Mouse (Mus musculus) neural tube, embryonic 14.5 days (tissue): ENCODE results near the gene Ptprm. TPM values are rescaled to one million over a fixed set of nuclear protein-coding genes. Genes with fewer than 3 reads are reported as not detected.

Experiments used
- ATAC-seq: fragments of 200-750 bp; cut with Nextera tagmentation; 2 replicates; pipeline ENCODE4 v1.8.0; 2017; ENCODE audit warnings: low read depth, mild to moderate bottlenecking, moderate TSS enrichment, moderate library complexity
- H3K27ac ChIP-seq: fragments of 300-500 bp; sonication (generic); 2 replicates; pipeline ENCODE4 v1.5.1; 2014; ENCODE audit warnings: low read depth, mild to moderate bottlenecking, control low read depth, low read length, moderate library complexity, mixed read lengths
- H3K27me3 ChIP-seq: fragments of 300-500 bp; sonication (generic); 2 replicates; pipeline ENCODE4 v1.6.1; 2014; ENCODE audit warnings: low read length; ENCODE audit not compliant: control insufficient read depth, insufficient read depth
- H3K36me3 ChIP-seq: fragments of 300-500 bp; sonication (generic); 2 replicates; pipeline ENCODE4 v1.6.1; 2014; ENCODE audit warnings: low read length, mixed read lengths; ENCODE audit not compliant: control insufficient read depth, insufficient read depth
- H3K4me1 ChIP-seq: fragments of 300-500 bp; sonication (generic); 2 replicates; pipeline ENCODE4 v1.6.1; 2014; ENCODE audit warnings: low read length; ENCODE audit not compliant: control insufficient read depth, insufficient read depth
- H3K4me2 ChIP-seq: fragments of 300-500 bp; sonication (generic); 2 replicates; pipeline ENCODE4 v1.6.1; 2014; ENCODE audit warnings: mild to moderate bottlenecking, low read depth, low read length, control low read depth
- H3K4me3 ChIP-seq: fragments of 300-500 bp; sonication (generic); 2 replicates; pipeline ENCODE4 v1.5.1; 2014; ENCODE audit warnings: low read depth, low read length, control low read depth, mixed read lengths
- H3K9ac ChIP-seq: fragments of 300-500 bp; sonication (generic); replicated peaks from 2 replicates; pipeline ENCODE4 v1.6.1; 2014; ENCODE audit warnings: low read depth, mild to moderate bottlenecking, control low read depth, low read length, mixed read lengths
- H3K9me3 ChIP-seq: fragments of 300-500 bp; sonication (generic); 2 replicates; pipeline ENCODE4 v1.6.1; 2016; ENCODE audit warnings: low read length; ENCODE audit not compliant: control insufficient read depth
- WGBS: fragments of 180-500 bp; shearing (Covaris S2); extraction: QIAGEN DNeasy Blood & Tissue Kit; methylation state at CpG from one replicate; pipeline ENCODE4 v1.1.7; 2014; 5-methylcytosine and 5-hydroxymethylcytosine counted together
- polyA plus RNA-seq: library from polyadenylated mRNA; unstranded; fragments of >200 nt; fragmentation: Nextera tagmentation; extraction: Ambion mirVana; gene quantifications from 2 replicates; pipeline ENCODE4 v1.2.1, GENCODE M21; 2014

The Ptprm gene
- polyA plus RNA-seq, 1 experiment from 2014 or later, result 26.9 TPM

GRCm38 (mm10) chr17:66692941-66693675, 661.1 kb downstream of the Ptprm start:
- Histone ChIP-seq H3K27me3 (no peaks in the 10 kb centered on the region), H3K36me3 (no peaks in the 10 kb centered on the region; the same call in 1 of the 2 replicates), H3K4me1 (peaks cover 16% of the 10 kb centered on the region), H3K4me3 (no peak overlapping the region), H3K9me3 (no peaks in the 10 kb centered on the region), H3K4me2 (no peak overlapping the region), H3K9ac (no peak overlapping the region), H3K27ac (no peak overlapping the region)
- no peak for ATAC-seq
- 78% methylated on average over 16 of the region's 16 CpGs for WGBS

GRCm38 (mm10) chr17:66688179-66688578, 666.1 kb downstream of the Ptprm start:
- Histone ChIP-seq H3K27me3 (no peaks in the 10 kb centered on the region), H3K9me3 (no peaks in the 10 kb centered on the region), H3K27ac (no peak overlapping the region), H3K4me1 (0 out of 2 replicates have a peak, but pooled peaks cover 3% of the 10 kb centered on the region), H3K36me3 (peaks cover 4% of the 10 kb centered on the region; the same call in 1 of the 2 replicates), H3K4me3 (no peak overlapping the region), H3K4me2 (no peak overlapping the region), H3K9ac (no peak overlapping the region)
- WGBS, result 89% methylated on average over 9 of the region's 9 CpGs
- ATAC-seq, result no peak

- H3K27ac ChIP-seq, result peak overlapping the region; percentile 18; the same call in 1 of the 2 replicates
- H3K4me3 ChIP-seq, result no peak overlapping the region
- ATAC-seq, result no peak
- no peaks in the 10 kb centered on the region for H3K9me3 ChIP-seq
- H3K27me3 ChIP-seq, result no peaks in the 10 kb centered on the region
- H3K4me2 ChIP-seq, result no peak overlapping the region
- H3K9ac ChIP-seq, result no peak overlapping the region
- WGBS, result 70% methylated on average over 4 of the region's 4 CpGs
- H3K4me1 ChIP-seq, result 0 out of 2 replicates have a peak, but pooled peaks cover 3% of the 10 kb centered on the region
- H3K36me3 ChIP-seq, result peaks cover 4% of the 10 kb centered on the region; the same call in 1 of the 2 replicates
Observed at GRCm38 (mm10) chr17:66687543-66687942, 666.7 kb downstream of the Ptprm start.

GRCm38 (mm10) chr17:66686701-66687489, 667.4 kb downstream of the Ptprm start:
- peak; percentile 41; the same call in 1 of the 2 replicates for ATAC-seq
- WGBS, result 54% methylated on average over 25 of the region's 25 CpGs

DNA sequence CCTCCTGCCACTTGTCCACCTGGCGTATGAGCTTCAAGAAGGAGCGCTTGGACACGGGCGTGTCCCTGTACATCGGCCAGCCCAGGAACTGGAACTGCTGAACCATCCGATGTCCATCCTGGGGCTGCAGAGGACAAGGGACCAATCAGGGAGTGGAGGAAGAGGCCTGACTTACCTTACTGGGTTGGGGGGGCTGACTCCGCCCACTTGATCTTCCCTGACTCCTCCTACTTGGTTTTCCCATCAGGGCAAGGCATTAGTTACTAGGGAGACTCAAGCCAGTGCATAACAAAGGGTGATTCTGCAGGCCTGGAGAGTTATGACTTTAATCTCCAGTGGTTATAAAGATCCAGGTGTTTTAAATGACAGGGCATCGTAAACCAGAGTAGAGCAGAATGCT, 670.8 kb downstream of the Ptprm start:
- Histone ChIP-seq H3K4me3 (no peak overlapping the region), H3K4me2 (no peak overlapping the region), H3K9ac (no peak overlapping the region), H3K27me3 (no peaks in the 10 kb centered on the region), H3K27ac (no peak overlapping the region), H3K9me3 (no peaks in the 10 kb centered on the region), H3K36me3 (peaks cover 4% of the 10 kb centered on the region; the same call in 1 of the 2 replicates), H3K4me1 (0 out of 2 replicates have a peak, but pooled peaks cover 3% of the 10 kb centered on the region)
- no peak for ATAC-seq
- WGBS, result 76% methylated on average over 8 of the region's 8 CpGs

More at GRCm38 (mm10) chr17:66686701-66687489, 667.4 kb downstream of the Ptprm start:
- peak overlapping the region; percentile 18; the same call in 1 of the 2 replicates for H3K27ac ChIP-seq
- H3K4me2 ChIP-seq, result no peak overlapping the region
- no peak overlapping the region for H3K4me3 ChIP-seq
- no peaks in the 10 kb centered on the region for H3K27me3 ChIP-seq
- H3K9me3 ChIP-seq, result no peaks in the 10 kb centered on the region
- peaks cover 4% of the 10 kb centered on the region; the same call in 1 of the 2 replicates for H3K36me3 ChIP-seq
- H3K9ac ChIP-seq, result no peak overlapping the region
- 0 out of 2 replicates have a peak, but pooled peaks cover 3% of the 10 kb centered on the region for H3K4me1 ChIP-seq

- Histone ChIP-seq H3K27ac (no peak overlapping the region), H3K36me3 (no peaks in the 10 kb centered on the region), H3K27me3 (no peaks in the 10 kb centered on the region), H3K9ac (no peak overlapping the region), H3K4me3 (no peak overlapping the region), H3K4me1 (0 out of 2 replicates have a peak, but pooled peaks cover 3% of the 10 kb centered on the region), H3K4me2 (no peak overlapping the region), H3K9me3 (no peaks in the 10 kb centered on the region)
- WGBS, result 32% methylated on average over 4 of the region's 4 CpGs
- ATAC-seq, result no peak
Observed at GRCm38 (mm10) chr17:66680662-66681061, 673.6 kb downstream of the Ptprm start.

DNA sequence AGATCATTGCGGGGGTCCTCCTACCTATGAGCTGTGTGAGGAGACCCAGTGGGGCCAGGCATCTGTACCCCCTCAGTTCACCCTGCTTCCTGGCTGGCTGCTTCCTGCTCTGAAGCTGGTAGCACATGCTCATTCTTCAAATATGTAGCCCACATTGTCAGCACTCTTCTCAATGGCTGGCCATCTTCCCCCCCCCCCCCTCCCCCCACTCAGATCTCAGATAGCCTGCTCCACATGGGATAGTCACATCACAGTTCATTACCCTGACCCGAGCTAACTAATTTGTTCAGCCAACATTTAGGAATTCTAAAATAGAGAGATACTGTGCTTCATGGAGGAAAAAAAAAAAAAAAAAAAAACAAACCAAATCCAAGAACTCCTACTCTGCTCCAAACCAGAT, 679.6 kb downstream of the Ptprm start:
- Histone ChIP-seq H3K4me1 (no peaks in the 10 kb centered on the region), H3K36me3 (no peaks in the 10 kb centered on the region), H3K27ac (no peak overlapping the region), H3K4me2 (no peak overlapping the region), H3K9ac (no peak overlapping the region), H3K27me3 (no peaks in the 10 kb centered on the region), H3K4me3 (no peak overlapping the region), H3K9me3 (no peaks in the 10 kb centered on the region)
- ATAC-seq, result no peak
- 76% methylated on average over 2 of the region's 2 CpGs for WGBS

GRCm38 (mm10) chr17:66671715-66672230, 682.5 kb downstream of the Ptprm start:
- H3K9ac ChIP-seq, result no peak overlapping the region
- ATAC-seq, result no peak
- WGBS, result 82% methylated on average over 16 of the region's 16 CpGs
- H3K27me3 ChIP-seq, result no peaks in the 10 kb centered on the region
- H3K36me3 ChIP-seq, result no peaks in the 10 kb centered on the region
- no peak overlapping the region for H3K27ac ChIP-seq
- H3K4me3 ChIP-seq, result no peak overlapping the region
- H3K9me3 ChIP-seq, result no peaks in the 10 kb centered on the region
- H3K4me2 ChIP-seq, result no peak overlapping the region
- H3K4me1 ChIP-seq, result no peaks in the 10 kb centered on the region
